Mouse (Mus musculus) MEL (cell line): ENCODE measurements around the gene Dlg2. TPM values are rescaled to one million over a fixed set of nuclear protein-coding genes. Genes with fewer than 3 reads are reported as not detected.

Source experiments
- DNase-seq: peaks from one replicate; pipeline ENCODE4 v3.0.0; 2011; ENCODE audit warnings: low read depth, low spot score
- H3K27ac ChIP-seq: 2 replicates; pipeline ENCODE4 v1.5.1; 2012; ENCODE audit warnings: low read depth, mild to moderate bottlenecking, control low read depth, low read length, moderate library complexity; ENCODE audit not compliant: control insufficient read depth
- H3K27me3 ChIP-seq, 2 experiments: fragments of 150-350 bp in 1 of 2; sonication (generic) in 1 of 2; 2 replicates each; pipeline ENCODE4 v1.6.1; 2012; ENCODE audit warnings: low read length in 2 of 2, mild to moderate bottlenecking in 2 of 2, improper control_type of control experiment in 1 of 2, moderate library complexity in 1 of 2; ENCODE audit not compliant: insufficient read depth in 2 of 2, control insufficient read depth in 1 of 2
- H3K36me3 ChIP-seq, 2 experiments: 2 replicates each; pipeline ENCODE4 v1.6.1; 2012 to 2014; ENCODE audit warnings: low read length in 2 of 2, improper control_type of control experiment in 1 of 2, inconsistent platforms in 1 of 2, mild to moderate bottlenecking in 1 of 2; ENCODE audit not compliant: insufficient read depth in 2 of 2, control insufficient read depth in 1 of 2
- H3K4me1 ChIP-seq, 2 experiments: fragments of 150-350 bp in 1 of 2; sonication (generic) in 1 of 2; 2 replicates each; pipeline ENCODE4 v1.6.1; 2012; ENCODE audit warnings: low read length in 2 of 2, improper control_type of control experiment in 1 of 2, mild to moderate bottlenecking in 1 of 2; ENCODE audit not compliant: insufficient read depth in 2 of 2, control insufficient read depth in 1 of 2
- H3K4me3 ChIP-seq, 2 experiments: fragments of 150-350 bp in 1 of 2; sonication (generic) in 1 of 2; 2 replicates each; pipeline ENCODE4 v1.5.1; 2012; ENCODE audit warnings: low read depth in 2 of 2, low read length in 2 of 2, mild to moderate bottlenecking in 2 of 2, moderate library complexity in 2 of 2, control low read depth in 1 of 2, improper control_type of control experiment in 1 of 2; ENCODE audit not compliant: control insufficient read depth in 1 of 2, insufficient read depth in 1 of 2
- H3K79me2 ChIP-seq: 2 replicates; pipeline ENCODE4 v1.6.1; 2012; ENCODE audit warnings: mild to moderate bottlenecking, low read length, moderate library complexity; ENCODE audit not compliant: control insufficient read depth, poor library complexity, insufficient read depth
- H3K9ac ChIP-seq: 2 replicates; pipeline ENCODE4 v1.6.1; 2012; ENCODE audit warnings: low read depth, mild to moderate bottlenecking, control low read depth, low read length, moderate library complexity; ENCODE audit not compliant: control insufficient read depth, poor library complexity, severe bottlenecking
- H3K9me3 ChIP-seq: fragments of 150-350 bp; sonication (generic); replicated peaks from 2 replicates; pipeline ENCODE4 v1.6.1; 2012; ENCODE audit warnings: mild to moderate bottlenecking, low read length, improper control_type of control experiment, moderate library complexity; ENCODE audit not compliant: insufficient read depth
- CHD2 ChIP-seq: IDR thresholded peaks from 2 replicates; pipeline ENCODE4 v1.6.1; 2011; ENCODE audit warnings: low read length, improper control_type of control experiment
- E2F4 ChIP-seq: IDR thresholded peaks from 2 replicates; pipeline ENCODE4 v1.6.1; 2011; ENCODE audit warnings: low read depth, low read length, improper control_type of control experiment, borderline replicate concordance
- ELF1 ChIP-seq: IDR thresholded peaks from 2 replicates; pipeline ENCODE4 v1.6.1; 2014; ENCODE audit warnings: low read depth, mild to moderate bottlenecking, inconsistent platforms, low read length, improper control_type of control experiment, moderate library complexity
- EP300 ChIP-seq, 2 experiments: IDR thresholded peaks; 2 replicates each; pipeline ENCODE4 v1.6.1; 2011; ENCODE audit warnings: improper control_type of control experiment in 2 of 2, low read length in 2 of 2, low read depth in 1 of 2, mild to moderate bottlenecking in 1 of 2
- JUND ChIP-seq: IDR thresholded peaks from 2 replicates; pipeline ENCODE4 v1.6.1; 2011; ENCODE audit warnings: low read depth, mild to moderate bottlenecking, improper control_type of control experiment, low read length
- MAFK ChIP-seq: IDR thresholded peaks from 2 replicates; pipeline ENCODE4 v1.6.1; 2011; ENCODE audit warnings: low read depth, mild to moderate bottlenecking, low read length, improper control_type of control experiment, borderline replicate concordance
- MAX ChIP-seq: IDR thresholded peaks from 2 replicates; pipeline ENCODE4 v1.6.1; 2011; ENCODE audit warnings: low read length, improper control_type of control experiment
- MAZ ChIP-seq: IDR thresholded peaks from 2 replicates; pipeline ENCODE4 v1.6.1; 2012; ENCODE audit warnings: low read depth, mild to moderate bottlenecking, inconsistent platforms, low read length, improper control_type of control experiment
- MEF2A ChIP-seq: IDR thresholded peaks from 2 replicates; pipeline ENCODE4 v1.6.1; 2014; ENCODE audit warnings: low read depth, mild to moderate bottlenecking, inconsistent platforms, low read length, improper control_type of control experiment; ENCODE audit not compliant: poor library complexity, insufficient replicate concordance, severe bottlenecking; ENCODE audit errors: extremely low read depth
- MYB ChIP-seq: IDR thresholded peaks from 2 replicates; pipeline ENCODE4 v1.6.1; 2011; ENCODE audit warnings: mild to moderate bottlenecking, low read depth, low read length, improper control_type of control experiment
- POLR2A ChIP-seq, 2 experiments: IDR thresholded peaks; 2 replicates each; pipeline ENCODE4 v1.6.1; 2011 to 2012; ENCODE audit warnings: low read length in 2 of 2, mild to moderate bottlenecking in 2 of 2, control low read depth in 1 of 2, improper control_type of control experiment in 1 of 2, low read depth in 1 of 2, moderate library complexity in 1 of 2; ENCODE audit not compliant: control insufficient read depth in 1 of 2, insufficient read depth in 1 of 2, poor library complexity in 1 of 2
- RCOR1 ChIP-seq: IDR thresholded peaks from 2 replicates; pipeline ENCODE4 v1.6.1; 2012; ENCODE audit warnings: low read depth, mild to moderate bottlenecking, inconsistent platforms, low read length, improper control_type of control experiment
- SMC3 ChIP-seq: IDR thresholded peaks from 2 replicates; pipeline ENCODE4 v1.6.1; 2011; ENCODE audit warnings: low read depth, low read length, improper control_type of control experiment
- TCF12 ChIP-seq: IDR thresholded peaks from 2 replicates; pipeline ENCODE4 v1.6.1; 2014; ENCODE audit warnings: low read depth, mild to moderate bottlenecking, inconsistent platforms, low read length, improper control_type of control experiment, moderate library complexity
- USF1 ChIP-seq: IDR thresholded peaks from 2 replicates; pipeline ENCODE4 v1.6.1; 2014; ENCODE audit warnings: low read depth, mild to moderate bottlenecking, inconsistent platforms, low read length, improper control_type of control experiment, moderate library complexity
- USF2 ChIP-seq, 2 experiments: IDR thresholded peaks; 2 replicates each; pipeline ENCODE4 v1.6.1; 2011 to 2012; ENCODE audit warnings: improper control_type of control experiment in 2 of 2, low read length in 2 of 2, borderline replicate concordance in 1 of 2, inconsistent platforms in 1 of 2, low read depth in 1 of 2, mild to moderate bottlenecking in 1 of 2; ENCODE audit not compliant: insufficient read depth in 1 of 2
- ZC3H11A ChIP-seq: IDR thresholded peaks from 2 replicates; pipeline ENCODE4 v1.6.1; 2012; ENCODE audit warnings: low read depth, mild to moderate bottlenecking, inconsistent platforms, low read length, improper control_type of control experiment
- ZKSCAN1 ChIP-seq: IDR thresholded peaks from 2 replicates; pipeline ENCODE4 v1.6.1; 2012; ENCODE audit warnings: low read depth, mild to moderate bottlenecking, inconsistent platforms, low read length, improper control_type of control experiment, moderate library complexity
- ZMIZ1 ChIP-seq: IDR thresholded peaks from 2 replicates; pipeline ENCODE4 v1.6.1; 2012; ENCODE audit warnings: low read depth, mild to moderate bottlenecking, inconsistent platforms, low read length, improper control_type of control experiment, moderate library complexity
- ZNF384 ChIP-seq: IDR thresholded peaks from 2 replicates; pipeline ENCODE4 v1.6.1; 2012; ENCODE audit warnings: low read depth, mild to moderate bottlenecking, inconsistent platforms, low read length, improper control_type of control experiment
- polyA plus RNA-seq, 2 experiments: library from polyadenylated mRNA; stranded (reverse) in 1 of 2; unstranded in 1 of 2; fragments of >175 nt in 1 of 2; fragments of >200 nt in 1 of 2; gene quantifications; 2 replicates each; pipeline versions ENCODE4 v1.2.1 to v1.2.4; 2012; ENCODE audit warnings: low replicate concordance in 2 of 2, low read depth in 1 of 2; ENCODE audit not compliant: insufficient read length in 2 of 2, insufficient read depth in 1 of 2, missing spikeins in 1 of 2
- total RNA-seq: library from RNA; depleted of rRNA; stranded (reverse); fragments of 300-350 nt; gene quantifications from 2 replicates; pipeline ENCODE4 v1.2.3, GENCODE M21; 2012

Gene Dlg2
- total and polyA plus RNA-seq, 3 experiments, result 0.04 TPM; not detected in 2

GRCm38 (mm10) chr7:92181959-92182612 is 1705.6 kb downstream of the Dlg2 start:
- Histone ChIP-seq H3K9ac (no peak overlapping the region), H3K36me3 (no peaks in the 10 kb centered on the region), H3K27ac (no peak overlapping the region), H3K79me2 (no peaks in the 10 kb centered on the region), H3K9me3 (no peaks in the 10 kb centered on the region), H3K4me1 (no peaks in the 10 kb centered on the region), H3K4me3 (no peak overlapping the region), H3K27me3 (no peaks in the 10 kb centered on the region)
- TF ChIP-seq MAZ, result no peak
- no peak for TF ChIP-seq MYB
- no peak for TF ChIP-seq USF1
- no peak for TF ChIP-seq JUND
- no peak for TF ChIP-seq CHD2
- no peak for TF ChIP-seq ELF1
- no peak for TF ChIP-seq TCF12
- TF ChIP-seq MAFK, result no peak
- TF ChIP-seq ZNF384, result no peak
- no peak for TF ChIP-seq SMC3
- no peak for TF ChIP-seq RCOR1
- no peak for TF ChIP-seq USF2 (IDR thresholded peaks at IDR 0.05; ENCODE audit: borderline replicate concordance in 1 of 2, insufficient read depth in 1 of 2, low read depth in 1 of 2, low read length in 2 of 2)
- no peak for TF ChIP-seq MAX
- no peak for TF ChIP-seq ZC3H11A
- TF ChIP-seq ZMIZ1, result no peak
- TF ChIP-seq EP300 (IDR thresholded peaks at IDR 0.05; ENCODE audit: low read depth in 1 of 2, low read length in 2 of 2), result no peak
- TF ChIP-seq MEF2A, result no peak
- DNase-seq, result no peak

- H3K79me2 ChIP-seq, result no peaks in the 10 kb centered on the region
- H3K4me1 ChIP-seq, result no peaks in the 10 kb centered on the region
- no peaks in the 10 kb centered on the region for H3K36me3 ChIP-seq
- H3K27ac ChIP-seq, result no peak overlapping the region
- no peak for DNase-seq
- no peak overlapping the region for H3K4me3 ChIP-seq
- no peak overlapping the region for H3K9ac ChIP-seq
- no peaks in the 10 kb centered on the region for H3K9me3 ChIP-seq
- no peaks in the 10 kb centered on the region for H3K27me3 ChIP-seq
- TF ChIP-seq MAZ, result no peak
- TF ChIP-seq ZKSCAN1, result no peak
- TF ChIP-seq E2F4, result no peak
- TF ChIP-seq POLR2A (IDR thresholded peaks at IDR 0.05; ENCODE audit: control insufficient read depth in 1 of 2, insufficient read depth in 1 of 2, low read depth in 1 of 2, low read length in 2 of 2, poor library complexity in 1 of 2), result no peak
Measured at GRCm38 (mm10) chr7:92184371-92185059, 1708.0 kb downstream of the Dlg2 start.
